Mouse (Mus musculus) hematopoietic stem cell, adult 5-6 weeks (primary cell): ENCODE data around the gene Fam126a. TPM values are rescaled to one million over a fixed set of nuclear protein-coding genes. Genes with fewer than 3 reads are reported as not detected.
A peak's percentile ranks its signal among the peaks of the same experiment; 100 is the strongest.

Experiments
- ATAC-seq, 2 experiments: fragments of 125-278 bp in 1 of 2; replicated peaks in 1 of 2; 2 replicates each; pipeline ENCODE4 v1.8.0; 2016 to 2017; ENCODE audit warnings: inconsistent platforms in 2 of 2, mild to moderate bottlenecking in 2 of 2, moderate number of reproducible peaks in 2 of 2, low read depth in 1 of 2, moderate TSS enrichment in 1 of 2; ENCODE audit not compliant: low FRiP score in 2 of 2, poor library complexity in 2 of 2, severe bottlenecking in 2 of 2, insufficient read depth in 1 of 2, low TSS enrichment in 1 of 2
- total RNA-seq: library from RNA; stranded (forward); fragments of 172-1452, 232-1000 nt; gene quantifications from 2 replicates; pipeline ENCODE4 v1.2.3, GENCODE M21; 2017

The Fam126a gene
- total RNA-seq, 1 experiment from 2014 or later: 20.2 TPM

DNA sequence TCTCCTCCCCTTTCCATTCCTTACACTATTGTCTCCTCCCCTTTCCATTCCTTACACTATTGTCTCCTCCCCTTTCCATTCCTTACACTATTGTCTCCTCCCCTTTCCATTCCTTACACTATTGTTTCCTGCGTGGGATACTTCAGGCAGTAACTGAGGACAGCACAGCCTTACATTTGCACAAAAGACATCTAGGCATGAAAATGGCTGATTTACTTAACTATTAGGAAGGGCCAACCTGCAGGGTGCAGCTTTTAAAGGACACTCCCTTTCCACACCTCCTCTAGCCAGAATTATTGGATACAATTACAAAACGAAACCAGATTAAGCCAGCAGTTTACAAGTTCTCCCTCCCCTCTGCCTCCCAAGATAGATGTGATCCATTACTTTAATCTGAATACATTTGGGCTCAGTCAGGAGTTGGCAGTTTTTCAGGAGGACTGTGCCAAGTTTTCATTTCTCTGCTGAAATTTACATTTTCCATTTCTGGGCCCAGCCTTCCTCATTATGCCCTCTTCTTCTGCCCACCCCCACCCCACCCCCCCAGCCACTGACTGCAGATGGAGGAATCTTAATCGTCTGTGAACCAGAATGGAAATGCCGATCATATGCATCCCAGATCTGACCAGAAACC is 15.6 kb upstream of the Fam126a start:
- ATAC-seq: no peak

DNA sequence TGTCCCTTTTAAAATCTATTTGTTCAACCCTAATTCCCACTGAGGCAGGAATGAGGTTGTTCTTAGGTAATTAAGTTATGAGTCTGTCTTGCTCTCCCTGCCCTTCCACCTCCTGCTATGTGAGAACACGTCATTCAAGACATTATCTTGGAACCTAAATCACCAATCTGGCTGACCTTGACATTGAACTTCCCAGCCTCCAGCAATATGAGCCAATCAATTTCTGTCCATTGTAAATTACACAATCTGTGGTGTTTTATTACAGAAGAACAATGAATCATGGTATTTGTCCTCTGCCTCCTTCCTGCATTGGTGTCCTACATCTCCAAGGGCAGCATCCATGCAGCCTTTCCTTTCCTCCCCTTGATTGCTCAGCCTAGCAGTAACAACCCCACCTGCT is 13.9 kb upstream of the Fam126a start:
- no peak for ATAC-seq

DNA sequence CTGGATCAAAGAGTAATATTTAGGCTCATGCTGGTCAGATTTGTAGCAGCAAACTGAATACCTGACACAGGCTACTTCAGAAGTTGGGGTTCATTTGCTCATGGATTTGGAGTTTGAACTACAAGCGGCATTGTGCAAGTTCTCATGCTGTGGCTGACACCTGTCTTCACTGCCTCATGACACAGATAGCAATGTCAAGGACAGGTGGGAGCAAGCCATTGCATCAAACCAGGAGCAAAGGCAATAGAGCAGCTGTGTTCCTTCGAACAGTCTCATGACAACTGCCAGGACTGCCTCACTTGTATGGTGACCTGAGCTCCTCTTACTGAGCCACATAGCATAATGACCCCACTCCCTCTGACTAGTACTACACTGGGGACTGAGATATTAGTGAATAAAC is 12.9 kb upstream of the Fam126a start:
- ATAC-seq: no peak

DNA sequence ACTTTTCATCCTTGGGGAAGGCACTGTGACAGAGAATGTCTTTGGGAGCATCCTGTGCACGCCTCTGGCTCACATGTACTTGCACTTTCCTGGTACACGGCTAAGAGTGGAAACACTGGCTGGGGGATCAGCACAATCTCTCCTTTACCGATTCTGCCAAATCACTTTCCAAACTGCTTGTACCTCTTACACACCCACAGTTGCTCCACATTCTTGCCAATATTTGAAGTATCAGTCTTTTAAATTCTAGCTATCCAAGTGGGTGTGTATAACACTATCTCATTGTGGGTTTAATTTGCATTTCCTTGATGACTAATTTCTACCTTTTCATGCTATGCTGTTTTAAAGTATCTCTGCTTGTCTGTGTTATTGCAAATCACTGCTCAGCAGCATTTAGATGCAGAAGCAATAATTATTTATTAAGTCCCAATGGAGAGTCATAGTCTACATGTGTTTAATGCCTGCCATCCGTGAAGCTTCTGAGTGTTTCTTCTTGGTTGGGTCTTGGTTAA is 10.9 kb upstream of the Fam126a start:
- no peak for ATAC-seq

DNA sequence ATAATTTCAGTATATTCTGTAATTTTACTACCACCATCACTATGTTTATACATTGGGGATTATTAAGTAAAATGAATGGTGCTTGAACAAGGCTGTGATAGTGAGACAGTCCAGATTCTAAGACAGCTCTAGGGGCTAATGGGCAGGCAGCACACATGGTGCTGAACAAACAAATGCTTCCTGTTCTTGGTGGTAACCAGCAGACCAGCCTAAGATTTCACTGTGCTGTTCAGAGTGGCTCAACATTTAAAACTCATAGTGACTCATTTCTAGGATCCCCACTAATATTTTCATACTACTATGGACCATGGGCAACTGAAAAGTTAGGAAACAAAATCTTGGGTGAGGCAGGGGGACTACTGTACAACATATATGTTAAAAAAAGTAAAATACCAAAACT is 10.1 kb upstream of the Fam126a start:
- ATAC-seq: no peak

DNA sequence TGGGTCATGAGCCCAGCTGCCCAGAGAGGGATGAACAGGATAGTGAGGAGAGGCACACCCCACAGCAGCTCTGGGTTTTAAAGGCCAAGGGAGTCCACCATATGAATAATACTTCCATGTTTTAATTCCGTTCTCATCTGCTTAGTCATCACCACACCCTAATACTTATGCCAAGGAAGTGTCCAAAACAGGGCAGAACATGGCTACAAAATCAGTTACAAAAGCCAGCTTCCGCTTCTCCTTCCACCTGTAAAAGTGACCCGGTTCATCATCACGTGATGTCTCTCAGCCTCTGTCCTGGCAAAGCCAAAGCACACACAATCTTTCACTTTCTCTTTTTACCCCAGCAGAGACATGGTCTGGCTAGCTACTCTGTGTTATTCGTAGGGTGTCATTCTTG is 8.9 kb upstream of the Fam126a start:
- ATAC-seq: peak; percentile 74 to 79

DNA sequence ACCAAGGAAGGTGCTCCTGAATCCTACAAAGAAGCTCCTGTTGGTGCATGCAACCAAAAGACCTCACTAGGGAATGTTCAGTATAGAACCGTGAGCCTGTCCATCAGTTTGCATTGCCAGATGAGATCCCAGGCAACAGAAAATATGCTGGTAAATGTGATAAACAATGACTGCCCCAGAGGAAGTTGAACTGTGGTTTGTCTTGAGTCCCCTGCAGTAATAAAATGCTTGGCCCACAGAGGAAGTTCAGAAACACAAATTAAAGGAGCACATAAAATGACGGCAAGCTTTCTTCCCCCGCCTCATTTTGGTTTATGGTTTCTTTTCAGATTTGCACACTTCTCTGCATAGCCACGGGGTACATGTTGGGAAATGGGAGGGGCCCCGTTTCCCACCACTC is 8.3 kb upstream of the Fam126a start:
- peak; percentile 23 to 49; a peak in 2 of 4 replicates for ATAC-seq

DNA sequence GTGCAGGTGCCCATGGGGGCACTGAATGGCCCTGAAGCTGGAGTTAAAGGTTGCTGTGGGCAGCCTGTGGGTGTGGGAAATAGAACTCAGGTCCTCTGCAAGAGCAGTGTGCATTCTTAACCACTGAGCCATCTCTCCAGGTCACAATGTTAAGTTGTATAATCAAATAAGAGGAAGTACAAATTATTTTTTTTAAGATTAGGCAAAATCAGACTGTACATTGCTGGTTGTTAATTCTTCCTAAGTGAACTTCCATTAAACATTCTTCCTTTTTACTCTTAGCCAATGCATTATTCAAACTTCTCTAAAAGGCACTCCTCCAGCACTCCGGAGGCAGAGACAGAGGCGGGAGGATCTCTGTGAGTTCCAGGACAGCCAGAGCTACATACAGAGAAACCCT is 7.7 kb upstream of the Fam126a start:
- no peak for ATAC-seq

DNA sequence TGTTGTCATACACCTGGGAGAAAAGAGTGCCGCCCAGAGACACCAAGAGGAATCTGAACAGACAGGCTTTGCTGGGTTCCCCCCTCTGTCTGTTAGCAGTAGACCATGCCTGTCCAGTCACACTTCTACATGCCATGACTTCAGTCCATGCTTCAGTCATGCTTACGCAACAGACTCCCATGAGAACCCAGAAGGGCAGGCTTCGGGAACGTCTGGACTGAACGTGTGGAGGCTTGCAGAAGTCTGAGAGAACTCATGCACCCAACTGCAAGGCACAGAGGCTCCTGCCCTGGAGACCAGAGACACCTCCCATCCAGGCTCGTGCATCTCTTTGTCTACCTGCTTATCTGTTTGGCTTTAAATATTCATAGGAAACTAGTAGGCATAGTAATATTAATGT is 6.2 kb upstream of the Fam126a start:
- ATAC-seq: no peak

DNA sequence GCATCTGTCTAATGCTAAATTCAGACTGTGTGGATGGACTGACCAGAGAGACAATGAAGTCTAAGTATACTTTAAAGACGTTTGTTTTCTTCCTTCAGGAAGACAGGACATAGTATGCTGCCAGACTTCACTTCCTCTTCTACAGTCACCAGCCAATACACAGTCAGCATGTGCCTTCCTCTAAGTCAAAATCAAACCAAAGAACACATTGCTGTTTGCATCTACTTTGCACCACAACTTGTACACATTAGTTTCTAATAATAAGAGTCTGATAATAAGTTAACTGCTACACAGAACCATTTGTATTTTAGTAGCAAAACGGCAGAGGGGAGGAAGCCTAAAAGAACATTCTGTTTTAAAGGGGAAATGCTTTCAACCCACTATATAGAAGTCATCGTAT is 4.5 kb upstream of the Fam126a start:
- ATAC-seq: no peak

DNA sequence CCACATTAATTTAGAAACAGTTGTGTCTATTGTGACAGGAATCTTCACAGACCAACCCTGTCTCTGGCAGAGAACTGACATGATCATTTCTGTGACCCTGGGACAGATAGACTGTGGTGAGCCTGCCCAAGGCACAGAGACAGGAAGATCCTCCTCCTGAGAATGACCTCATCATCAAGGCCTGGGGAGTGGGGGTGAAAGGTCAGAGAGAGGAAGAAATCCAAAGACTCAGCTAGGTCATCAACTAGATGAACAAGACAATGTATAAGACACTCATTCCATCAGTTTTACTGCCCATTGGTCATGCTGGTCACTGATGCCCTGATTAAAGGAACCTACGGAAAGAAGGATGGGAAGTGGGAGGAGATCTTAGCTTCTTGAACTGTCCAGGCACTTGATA is 3.6 kb upstream of the Fam126a start:
- no peak for ATAC-seq

DNA sequence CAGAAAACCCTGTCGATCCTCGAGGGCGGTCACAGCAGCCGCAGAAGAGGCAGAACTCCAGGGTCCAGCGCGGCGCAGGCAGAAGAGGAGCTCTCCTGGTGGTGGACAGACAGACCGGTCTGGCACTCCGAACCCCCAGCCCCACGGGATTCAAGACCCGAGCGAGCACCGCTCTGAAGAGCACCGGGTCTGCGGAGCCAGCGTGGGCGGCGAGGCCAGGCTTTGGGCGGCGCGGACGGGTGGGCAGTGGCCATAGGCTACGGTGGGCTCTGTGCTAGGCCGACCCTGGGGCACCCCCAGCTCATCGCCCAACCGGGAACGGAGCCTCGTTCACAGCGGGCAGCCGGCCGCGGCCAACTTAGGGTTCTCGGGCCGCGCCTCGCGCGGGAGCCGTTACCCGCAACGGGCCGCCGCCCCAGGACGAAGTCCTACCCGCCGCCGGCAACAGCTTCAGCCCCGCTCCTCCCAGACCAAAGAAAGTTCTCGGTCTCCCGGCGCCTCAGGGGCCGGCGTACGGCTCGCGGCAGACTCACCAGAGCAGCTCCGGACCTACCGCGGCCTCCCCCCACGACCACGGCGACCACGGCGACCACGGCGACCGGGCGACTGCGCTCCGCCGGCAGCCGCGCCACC is 428 bp downstream of the Fam126a start:
- 0 out of 4 replicates have a peak, but pooled peaks of 1 of the 2 experiments have one; percentile 7 for ATAC-seq

DNA sequence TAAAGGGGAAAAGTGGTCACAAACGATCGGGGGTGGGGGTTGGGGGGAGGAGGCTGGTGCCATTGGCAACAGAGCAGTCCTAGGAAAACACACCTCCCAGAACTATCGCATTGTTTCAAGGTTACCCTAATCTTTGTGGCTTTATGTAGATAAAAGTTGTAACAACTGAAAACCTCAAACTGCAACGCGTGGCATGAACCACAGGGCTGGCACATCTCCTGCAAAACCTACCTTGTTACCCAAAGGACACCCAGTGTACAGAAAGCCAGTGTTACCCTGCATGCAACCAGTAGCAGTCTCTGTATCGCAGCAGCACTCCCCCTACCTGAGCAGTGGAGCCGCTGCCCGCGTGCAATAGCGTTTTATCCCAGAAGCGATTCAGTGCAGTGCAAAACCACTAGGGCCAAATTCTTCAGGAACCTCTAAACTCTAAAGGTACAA is 1.1 kb downstream of the Fam126a start:
- peak; percentile 57 to 76 for ATAC-seq

DNA sequence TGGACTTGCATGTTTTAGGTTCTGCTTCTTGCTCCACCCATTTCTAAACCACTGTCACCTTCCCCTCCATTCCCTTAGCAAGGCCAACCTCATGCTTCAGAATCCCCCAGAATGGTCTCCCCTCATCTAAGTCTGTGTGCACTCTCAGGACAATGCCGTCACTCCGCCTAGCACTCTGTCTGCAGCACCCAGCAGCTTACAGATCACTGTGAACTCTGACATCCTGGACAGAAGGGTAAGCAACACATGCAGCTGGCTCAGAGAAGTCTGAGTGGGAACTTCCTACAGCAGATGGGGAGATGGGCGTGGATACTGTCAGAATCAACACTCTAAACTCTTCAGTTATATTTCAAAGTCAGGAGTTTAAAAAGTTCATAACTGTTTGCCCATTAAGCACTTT is 5.5 kb downstream of the Fam126a start:
- ATAC-seq: no peak

DNA sequence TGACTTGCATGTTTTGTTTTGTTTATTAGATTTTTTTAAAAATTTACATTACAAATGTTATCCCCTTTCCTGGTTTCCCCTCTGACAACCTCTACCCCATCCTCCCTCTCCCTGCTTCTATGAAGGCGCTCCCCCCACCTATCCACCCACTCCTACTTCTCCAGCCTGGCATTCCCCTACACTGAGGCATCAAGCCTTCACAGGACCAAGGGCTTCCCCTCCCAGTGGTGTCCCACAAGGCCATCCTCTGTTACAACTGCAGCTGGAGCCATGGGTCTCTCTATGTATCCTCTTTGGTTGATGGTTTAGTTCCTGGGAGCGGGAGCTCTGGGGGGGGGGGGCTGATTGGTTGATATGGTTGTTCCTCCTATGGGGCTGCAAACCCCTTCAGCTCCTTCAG is 7.3 kb downstream of the Fam126a start:
- no peak for ATAC-seq

DNA sequence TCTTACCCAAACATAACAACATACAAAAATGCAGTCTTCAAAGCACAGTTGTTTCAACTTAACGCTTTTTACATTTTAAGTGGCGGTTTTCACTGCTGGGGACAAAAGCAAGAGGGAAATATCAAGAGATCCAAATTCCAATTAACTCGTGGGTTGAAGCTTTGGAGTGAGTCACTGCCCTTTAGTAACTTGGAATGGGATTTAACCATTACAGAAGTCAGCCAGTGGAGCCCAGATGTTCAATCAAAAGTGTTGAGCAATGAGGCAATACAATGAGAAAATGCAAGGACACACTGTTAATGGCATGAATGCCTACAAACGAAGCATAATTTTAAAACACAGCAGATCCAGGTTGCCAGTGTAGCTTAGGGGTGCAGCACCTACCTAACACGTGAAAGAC is 8.8 kb downstream of the Fam126a start:
- ATAC-seq: no peak

DNA sequence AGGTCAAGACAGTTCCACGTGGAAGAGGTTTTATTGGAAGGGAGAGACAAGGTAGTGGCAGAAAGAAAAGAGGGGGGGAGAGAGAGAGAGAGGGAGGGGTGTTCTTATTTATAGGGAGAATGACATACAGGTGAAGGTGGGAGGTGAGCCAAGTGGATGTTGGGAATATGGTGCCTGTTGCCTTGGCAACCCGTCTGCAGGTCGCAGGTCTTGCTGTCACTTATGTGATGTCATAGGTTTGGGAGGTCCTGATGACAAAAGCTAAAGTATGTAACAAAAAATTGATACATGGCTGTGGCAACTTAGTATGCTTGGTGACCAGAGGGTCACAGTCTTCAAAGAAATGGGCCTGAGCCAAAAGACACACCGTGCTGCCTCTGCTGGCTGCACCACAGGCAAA is 10.1 kb downstream of the Fam126a start:
- ATAC-seq: no peak

DNA sequence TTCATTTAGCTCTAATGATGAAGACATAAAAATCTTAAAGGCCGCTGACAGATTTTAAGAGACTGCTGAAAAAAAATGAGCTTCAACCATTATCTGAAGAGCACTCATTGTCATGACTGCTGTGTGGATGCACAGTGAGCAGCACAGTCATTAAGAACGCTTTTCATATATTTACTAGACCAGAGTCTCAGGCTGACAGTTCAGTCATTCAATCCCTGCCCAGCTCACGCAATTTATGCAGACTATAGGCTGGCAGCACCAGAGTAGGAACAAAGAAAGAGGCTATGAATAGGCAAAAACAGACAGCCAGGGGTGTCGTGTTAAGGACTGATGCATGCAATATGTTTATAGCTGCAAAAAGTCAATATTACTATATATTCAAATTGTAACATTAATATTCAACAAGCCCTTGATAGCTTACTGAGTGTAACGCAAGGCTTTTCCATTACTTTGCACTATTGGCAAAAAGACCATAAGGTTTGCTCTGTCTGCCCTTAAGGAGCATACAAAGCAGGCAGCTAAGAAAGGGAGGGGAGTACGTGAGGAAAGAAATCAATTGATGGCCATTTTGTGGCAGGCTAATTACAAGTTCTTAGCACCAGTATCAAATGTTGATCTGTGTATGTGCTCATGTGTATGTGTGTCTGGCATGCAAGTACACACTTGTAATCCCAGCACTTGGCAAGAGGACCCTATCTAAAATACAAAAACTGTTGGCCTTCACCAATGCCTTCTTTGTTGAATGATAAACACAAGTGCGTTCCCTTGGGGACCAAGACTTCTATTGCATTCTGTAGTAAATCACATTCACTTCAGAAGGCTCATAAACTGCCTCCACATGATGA is 10.9 kb downstream of the Fam126a start:
- ATAC-seq: no peak
